Mouse (Mus musculus) neural tube, embryonic 10.5 days (tissue): Measurements from ENCODE around the gene Mfng.
A peak's percentile ranks its signal among the peaks of the same experiment; 100 is the strongest.

Source experiments
- DNase-seq: peaks from one replicate; pipeline ENCODE4 v3.0.0-alpha.2; 2017; ENCODE audit warnings: low spot score; ENCODE audit errors: extremely low spot score

Mfng gene

DNA sequence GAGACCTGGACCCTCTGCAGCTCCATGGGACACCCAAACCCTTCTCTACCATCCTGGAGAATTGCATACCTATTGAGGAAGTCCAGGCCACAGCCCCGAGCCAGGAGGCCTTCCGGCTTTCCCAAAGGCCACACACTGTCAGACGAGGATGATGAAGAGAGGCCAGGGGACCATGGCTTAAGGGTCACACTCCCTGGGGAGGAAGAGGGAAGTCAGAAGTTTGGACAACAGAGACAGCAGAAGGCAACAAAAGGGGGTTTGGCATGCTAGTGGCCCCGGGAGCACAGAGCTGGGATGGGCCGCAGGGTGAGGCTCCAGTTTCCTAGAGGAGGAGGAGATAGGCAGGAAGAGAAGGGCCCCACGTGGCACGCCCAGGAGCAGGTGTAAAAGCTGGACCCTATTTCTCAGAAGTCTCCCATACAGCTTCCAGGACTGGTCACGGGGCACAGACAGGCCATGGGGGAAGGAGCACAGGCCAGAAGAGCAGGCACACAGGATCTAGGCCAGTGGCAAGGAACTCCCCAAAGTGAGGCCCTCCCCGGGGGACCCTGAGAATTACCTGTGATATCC lies 14.1 kb upstream of the Mfng start:
- DNase-seq, result no peak

DNA sequence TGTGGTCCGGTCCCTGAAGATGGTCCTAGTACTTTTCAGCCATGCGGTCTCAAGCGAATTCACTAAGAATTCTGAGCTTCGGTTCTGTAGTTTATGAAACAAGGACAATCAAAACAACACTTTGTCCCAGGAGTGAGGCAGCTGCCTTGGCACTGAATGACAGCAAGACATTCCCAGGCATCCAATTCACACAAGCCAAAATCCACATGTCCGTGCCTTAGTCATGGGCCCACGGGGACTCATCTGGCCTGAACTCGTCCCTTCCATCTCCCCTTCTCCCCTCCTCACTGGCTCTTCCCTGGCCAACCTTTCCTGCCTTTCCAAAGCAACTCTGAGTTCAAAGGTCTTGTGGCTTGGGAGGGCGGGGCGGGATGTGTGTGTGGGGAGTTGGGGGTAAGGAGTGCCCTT lies 13.1 kb upstream of the Mfng start:
- DNase-seq, result no peak

GRCm38 (mm10) chr15:78785961-78786360 lies 12.7 kb upstream of the Mfng start:
- no peak for DNase-seq

DNA sequence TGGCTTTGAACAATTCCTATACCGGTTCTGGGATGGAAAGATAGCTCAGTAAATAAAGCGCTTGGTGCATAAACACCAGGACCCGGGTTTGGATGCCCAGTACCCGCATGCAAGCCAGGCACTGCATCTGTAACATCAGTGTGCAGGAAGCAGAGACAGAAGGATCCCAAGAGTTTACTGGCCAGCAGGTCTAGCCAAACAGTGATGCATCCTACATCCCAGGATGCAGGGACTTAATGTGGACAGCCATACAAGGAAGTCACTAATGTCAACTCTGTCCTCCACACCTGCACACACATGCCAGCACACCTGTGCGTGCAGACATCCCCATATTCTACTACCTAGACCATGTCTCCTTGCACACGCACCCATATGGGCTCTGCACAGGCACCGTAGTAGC lies 12.0 kb upstream of the Mfng start:
- no peak for DNase-seq

GRCm38 (mm10) chr15:78784520-78784919 lies 11.2 kb upstream of the Mfng start:
- DNase-seq, result no peak

DNA sequence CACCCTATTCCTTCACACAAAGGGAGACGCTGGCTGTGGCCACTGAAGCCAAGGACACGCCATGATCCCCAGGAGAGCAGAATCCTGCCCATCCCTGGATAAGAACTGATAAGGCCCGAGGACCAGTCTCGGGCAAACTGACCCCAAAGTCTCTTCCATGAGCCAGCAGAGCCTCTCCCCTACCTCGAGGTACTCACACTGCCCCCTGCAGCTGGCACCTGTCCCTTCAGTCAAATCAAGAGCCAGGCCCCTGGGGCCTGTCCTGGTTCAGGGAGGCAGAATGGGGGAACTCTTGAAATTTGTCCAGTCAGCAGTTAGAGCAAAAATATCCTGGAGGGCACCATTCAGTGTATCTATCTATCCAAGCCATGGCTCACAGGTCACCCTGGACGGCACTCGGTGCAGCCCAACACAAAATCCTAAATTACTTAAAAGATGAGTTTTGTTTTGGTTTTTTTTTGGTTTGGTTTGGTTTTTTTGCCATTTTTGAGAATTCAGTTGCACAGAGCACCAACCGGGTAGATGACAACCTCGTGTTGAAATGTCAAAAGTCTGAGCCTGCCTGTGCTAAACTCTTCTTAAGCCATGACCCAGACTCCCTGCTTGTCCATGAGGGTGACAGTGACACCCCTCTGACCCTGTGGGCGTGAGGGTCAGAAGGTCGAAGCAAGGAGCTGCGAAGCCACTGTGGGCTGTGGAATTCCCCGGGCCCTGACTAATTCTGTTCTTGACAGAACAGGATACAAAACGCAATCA lies 9.3 kb upstream of the Mfng start:
- DNase-seq, result no peak

DNA sequence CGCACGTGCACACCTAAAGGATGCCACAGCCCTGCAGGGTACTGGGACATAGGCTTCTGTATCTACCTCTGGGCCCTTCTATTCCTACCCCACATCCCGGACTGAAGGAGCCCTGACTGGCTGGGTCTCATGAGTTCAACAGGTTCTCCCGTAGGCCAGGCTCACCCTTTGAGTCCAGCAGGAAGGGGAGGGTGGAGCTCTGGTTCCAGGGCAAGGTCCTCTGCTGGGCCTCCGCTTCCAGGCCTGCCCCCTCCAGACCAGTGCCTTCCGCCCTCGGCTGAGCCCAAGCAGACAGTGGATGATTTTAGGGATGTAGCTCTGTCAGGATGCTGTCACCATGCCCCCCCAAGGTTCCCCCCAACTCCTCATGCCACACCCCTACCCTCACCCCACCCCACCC lies 7.6 kb upstream of the Mfng start:
- DNase-seq, result no peak

DNA sequence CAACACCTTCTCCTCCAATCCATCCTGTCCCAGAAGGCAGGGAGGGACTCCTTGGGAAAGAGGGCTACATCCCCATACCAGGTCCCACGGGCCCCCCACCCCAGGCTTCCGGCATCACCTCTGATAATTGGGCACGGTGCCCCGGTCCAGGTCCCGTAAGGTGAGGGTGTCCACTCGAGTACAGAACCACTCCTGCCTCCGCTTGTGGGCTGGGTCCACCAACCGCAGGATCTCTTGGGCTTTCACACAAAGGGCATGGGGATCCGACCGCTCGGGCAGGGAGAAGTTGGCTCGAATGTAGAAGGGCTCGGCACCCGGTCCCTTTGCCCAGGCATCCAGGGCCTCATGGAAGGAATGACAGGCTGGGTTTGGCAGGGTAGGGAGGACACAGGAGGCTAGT lies 7.1 kb upstream of the Mfng start:
- DNase-seq, result no peak

DNA sequence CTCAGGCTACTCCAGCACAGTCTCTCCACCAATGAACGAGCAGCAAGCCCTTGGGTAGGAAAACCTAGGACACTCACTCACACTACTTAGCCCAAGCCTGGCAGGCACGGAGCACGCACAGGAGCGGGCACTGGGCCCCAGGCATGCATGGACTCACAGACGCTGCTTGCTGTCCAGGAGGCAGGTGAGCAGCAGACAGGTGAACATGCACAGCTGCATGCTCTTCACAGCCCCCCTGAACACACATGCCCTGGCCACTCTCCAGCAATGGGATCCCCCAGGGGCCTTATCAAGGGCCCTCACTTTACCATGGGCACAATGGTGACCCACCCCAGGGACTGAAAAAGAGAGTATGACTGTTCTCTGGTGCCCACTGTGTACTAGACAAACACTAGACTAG lies 6.4 kb upstream of the Mfng start:
- no peak for DNase-seq

GRCm38 (mm10) chr15:78779253-78779652 lies 6.0 kb upstream of the Mfng start:
- no peak for DNase-seq

- DNase-seq, result peak; percentile 91
Observed at GRCm38 (mm10) chr15:78778077-78778870, 5.0 kb upstream of the Mfng start.

- DNase-seq, result no peak
Observed at GRCm38 (mm10) chr15:78772856-78773255, 419 bp downstream of the Mfng start.

DNA sequence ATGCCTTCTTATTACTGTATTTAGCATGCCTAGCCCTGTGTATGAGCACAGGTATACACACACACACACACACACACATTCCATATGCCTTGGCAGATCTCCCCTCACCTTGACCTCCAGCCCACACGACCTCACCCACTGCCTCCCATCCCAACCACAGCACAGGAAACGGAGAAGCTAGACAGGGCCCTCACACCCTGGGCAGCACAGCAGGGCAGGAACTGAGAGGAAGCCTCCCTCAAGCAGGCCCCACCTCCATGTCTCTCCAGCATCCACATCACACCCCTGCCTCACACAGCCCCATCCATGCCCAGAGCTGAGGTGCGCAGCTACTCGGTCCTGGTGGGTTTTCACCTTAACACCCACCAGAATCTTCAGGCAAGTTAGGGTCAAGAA lies 909 bp downstream of the Mfng start:
- DNase-seq, result no peak

DNA sequence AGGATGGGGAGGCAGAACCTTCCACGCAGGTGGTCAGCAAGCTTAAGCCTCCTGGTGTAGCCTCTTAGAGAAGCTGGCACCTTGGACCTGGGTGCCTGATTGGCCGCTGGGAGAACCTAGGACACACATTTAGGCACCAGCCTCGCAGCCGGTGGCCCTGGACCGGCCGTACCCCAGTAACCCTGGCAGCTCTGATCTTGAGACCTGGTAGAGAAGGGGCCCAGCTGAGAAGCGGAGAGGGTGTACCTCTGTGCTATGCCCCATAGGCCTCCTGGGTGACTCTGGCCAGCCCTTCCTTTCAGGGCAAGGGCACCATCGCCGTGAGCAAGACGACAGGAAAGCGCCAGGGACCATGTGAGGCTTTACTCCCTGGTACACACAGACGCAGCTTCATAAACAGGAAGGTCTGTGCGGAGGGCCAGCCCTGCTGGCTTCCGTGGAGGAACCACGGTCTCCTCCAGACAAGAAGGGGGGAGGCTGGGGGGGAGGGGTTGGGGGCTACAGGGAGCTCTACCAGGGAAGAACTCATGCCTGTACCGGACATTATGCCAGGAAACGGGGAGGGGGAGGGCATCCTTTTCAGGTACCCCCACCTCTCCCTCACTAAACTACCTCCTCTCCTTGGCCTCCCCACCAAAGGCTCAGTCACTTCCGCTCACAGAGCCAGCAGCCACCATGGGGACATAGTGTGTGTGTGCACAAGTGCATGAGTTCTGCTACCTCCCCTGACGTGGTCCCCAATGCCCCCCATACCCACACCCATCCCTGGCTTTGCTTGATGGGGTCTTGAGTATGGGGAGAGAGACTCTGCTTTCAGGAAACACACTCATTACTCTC lies 1.5 kb downstream of the Mfng start:
- no peak for DNase-seq

DNA sequence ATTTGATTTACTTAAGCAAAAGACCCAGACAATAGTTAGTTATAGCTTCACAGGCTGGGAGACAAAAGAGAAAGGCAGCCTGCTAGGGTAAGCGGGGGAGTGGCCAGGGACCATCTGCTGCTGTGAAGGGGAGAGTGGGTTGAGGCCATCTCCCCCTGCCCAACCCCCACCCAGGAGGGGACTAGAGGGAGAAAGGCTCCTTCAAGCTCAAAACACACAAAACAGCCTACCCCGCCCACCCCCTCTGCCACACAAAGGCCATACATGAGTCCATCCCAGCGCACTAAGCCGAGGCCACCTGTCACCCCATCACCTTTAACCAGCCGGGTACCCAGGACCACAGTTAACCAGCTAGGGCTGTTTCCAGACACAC lies 2.3 kb downstream of the Mfng start:
- peak; percentile 67 for DNase-seq

DNA sequence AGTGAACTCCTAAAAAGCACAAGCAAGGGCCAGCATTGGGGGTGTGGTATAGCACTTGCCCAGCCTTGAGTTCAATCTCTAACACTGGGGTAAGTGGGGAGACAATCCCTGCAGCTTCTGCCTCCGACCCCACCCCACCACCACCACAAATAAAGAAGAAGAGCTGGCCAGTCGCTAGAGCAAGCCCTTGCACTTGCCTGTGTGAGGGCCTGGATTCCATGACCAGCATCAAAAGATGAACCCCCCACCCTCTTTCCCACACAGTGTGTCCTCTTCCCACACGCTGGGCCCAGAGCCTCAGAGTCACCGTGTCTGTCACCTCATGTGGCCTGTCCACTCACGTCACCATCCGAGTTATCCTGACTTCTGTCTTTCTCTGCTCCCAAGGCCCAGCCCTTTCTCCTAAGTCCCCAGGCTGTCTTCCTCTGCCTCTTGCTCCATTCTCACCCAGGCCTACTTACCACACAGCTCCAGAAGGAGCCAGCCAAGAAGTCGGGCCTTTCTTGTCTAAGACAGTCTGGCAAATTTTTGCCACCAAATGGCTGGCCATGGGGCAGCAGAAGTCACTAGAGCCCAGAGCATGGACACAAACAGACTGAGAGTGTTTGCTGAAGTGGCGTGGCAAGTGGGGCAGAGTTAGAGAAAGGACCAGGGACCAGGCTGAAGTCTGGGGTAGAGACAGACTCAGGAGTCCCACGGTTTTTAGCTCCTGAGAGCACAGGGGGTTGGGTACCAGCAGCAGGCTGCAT lies 2.9 kb downstream of the Mfng start:
- DNase-seq, result no peak

- DNase-seq, result no peak
Observed at GRCm38 (mm10) chr15:78769064-78769463, 4.2 kb downstream of the Mfng start.

- no peak for DNase-seq
Observed at GRCm38 (mm10) chr15:78763704-78764103, 9.6 kb downstream of the Mfng start.

- DNase-seq, result no peak
Observed at GRCm38 (mm10) chr15:78763210-78763609, 10.1 kb downstream of the Mfng start.

DNA sequence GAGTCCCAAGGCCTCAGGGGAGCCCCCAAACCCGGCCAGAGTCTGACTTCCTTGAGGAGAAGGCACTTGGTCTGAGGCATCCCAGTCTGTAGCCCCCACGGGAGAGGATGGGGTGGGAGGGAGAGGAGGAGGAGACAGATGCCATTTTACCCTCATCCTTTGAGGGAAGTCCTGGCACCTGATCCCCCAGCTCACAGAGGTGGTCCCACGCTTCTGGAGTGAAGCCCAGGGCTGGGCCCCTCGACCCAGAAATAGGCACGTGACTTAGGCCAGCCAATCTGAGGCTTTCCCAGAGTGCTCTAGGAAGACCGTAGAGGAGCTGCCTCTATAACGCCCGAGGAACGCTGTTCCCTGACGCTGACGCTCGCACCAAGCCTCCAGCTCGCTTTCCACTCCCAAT lies 12.2 kb downstream of the Mfng start:
- DNase-seq, result no peak

GRCm38 (mm10) chr15:78758132-78758531 lies 15.1 kb downstream of the Mfng start:
- DNase-seq, result no peak
